Mouse (Mus musculus) erythroblast, embryonic 14.5 days (primary cell): ENCODE measurements around the gene Odr4.

ENCODE experiments used
- GATA1 ChIP-seq: IDR thresholded peaks from 2 replicates; pipeline ENCODE4 v1.6.1; 2012; ENCODE audit warnings: low read length, inconsistent platforms, mixed read lengths
- TAL1 ChIP-seq: IDR thresholded peaks from 3 replicates; pipeline ENCODE4 v1.6.1; 2012; ENCODE audit warnings: low read length, inconsistent platforms, mixed read lengths

DNA sequence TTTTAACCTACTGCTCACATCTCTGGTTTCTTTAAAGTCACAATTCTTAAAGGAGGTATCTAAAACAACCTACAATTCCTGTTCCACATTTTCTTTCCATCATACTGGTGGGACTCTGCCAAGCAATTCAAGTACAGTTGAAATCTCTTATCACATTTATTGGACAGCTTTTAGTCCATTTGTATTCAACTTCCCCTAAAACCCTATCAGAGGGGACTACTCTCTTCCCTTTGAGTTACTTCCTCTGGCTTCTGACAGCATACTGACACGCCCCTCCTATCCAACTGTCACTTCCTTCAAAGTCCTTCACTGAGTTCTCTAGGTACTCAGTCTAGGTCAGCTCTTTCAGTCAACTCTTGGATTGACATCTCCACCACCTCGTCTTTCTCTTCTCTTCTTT is 57.8 kb downstream of the Odr4 start:
- TF ChIP-seq GATA1 (no peak), TAL1 (no peak)
